Mouse (Mus musculus): ENCODE results near the gene Ptgfrn. TPM values are rescaled to one million over a fixed set of nuclear protein-coding genes. Genes with fewer than 3 reads are reported as not detected.

Ptgfrn gene
- polyA plus RNA-seq, 1 experiment from 2014 or later = 6.1 TPM

DNA sequence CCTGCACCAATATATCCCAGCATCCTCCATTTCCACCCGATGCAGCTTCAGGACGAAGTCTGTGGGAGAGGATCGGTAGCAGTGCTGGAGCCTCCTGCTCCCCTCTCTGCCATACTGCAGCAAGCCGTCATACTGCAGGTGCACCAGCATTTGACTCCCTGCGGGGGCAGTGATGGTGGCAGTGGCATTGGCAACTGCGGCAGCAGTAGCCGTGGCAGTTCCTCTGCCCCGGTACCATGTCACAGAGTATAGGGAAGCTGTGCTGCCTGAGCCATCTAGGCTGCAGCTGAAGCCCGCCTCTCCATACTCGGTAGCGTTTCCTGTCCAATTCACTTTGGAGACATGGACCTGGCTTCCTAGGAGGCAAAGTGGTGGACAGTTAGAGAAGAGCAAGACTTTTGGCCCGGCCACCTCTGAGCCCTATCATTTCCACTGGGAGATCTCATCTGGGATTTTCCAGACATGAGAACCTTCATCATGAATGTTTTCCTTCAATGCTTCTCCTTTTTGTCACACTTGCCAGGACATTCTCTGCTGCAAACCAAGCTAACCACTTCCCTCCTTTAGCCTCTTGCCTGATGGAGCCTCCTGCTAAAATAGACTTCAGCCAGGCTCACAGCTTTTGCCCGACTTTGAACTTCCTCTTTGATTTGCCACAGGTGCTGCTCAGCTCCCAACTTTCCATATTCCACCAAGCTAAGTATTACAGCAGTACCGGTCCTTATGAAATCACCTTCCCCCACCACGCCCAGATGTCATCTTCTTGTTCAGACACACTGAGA is 106.3 kb downstream of the Ptgfrn start:
- Histone ChIP-seq H3K36me3 (no peaks in the 10 kb centered on the region), H3K9ac (replicated peaks) (no peak overlapping the region), H3K27ac (no peak overlapping the region), H3K9me3 (no peaks in the 10 kb centered on the region), H3K27me3 (no peaks in the 10 kb centered on the region), H3K4me2 (no peak overlapping the region), H3K4me3 (replicated peaks) (no peak overlapping the region), H3K4me1 (replicated peaks) (0 out of 2 replicates have a peak, but pooled peaks cover 3% of the 10 kb centered on the region)
- ATAC-seq (ENCODE audit: insufficient number of reproducible peaks, insufficient read depth, low FRiP score, low TSS enrichment, low read depth) = no peak
- 85% methylated on average over 15 of the region's 15 CpGs for WGBS

DNA sequence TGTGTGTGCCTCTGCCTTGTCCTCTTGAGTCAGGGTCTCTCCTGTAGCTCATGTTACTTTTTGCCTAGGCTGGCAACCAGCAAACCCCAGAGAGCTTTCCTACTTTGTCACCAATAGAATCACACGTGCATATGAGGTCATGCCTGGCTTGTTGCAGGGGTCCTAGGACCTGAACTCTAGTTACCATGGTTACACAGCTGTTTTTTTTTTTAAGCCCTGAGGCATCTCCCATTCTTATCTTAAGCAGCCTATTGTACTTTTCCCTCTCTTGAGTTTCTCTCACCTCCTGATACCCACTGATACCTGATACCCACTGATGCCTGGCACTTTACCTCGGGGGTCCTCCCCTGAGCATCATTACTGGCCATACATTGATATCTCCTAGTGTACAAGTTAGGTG is 110.3 kb downstream of the Ptgfrn start:
- Histone ChIP-seq H3K36me3 (no peaks in the 10 kb centered on the region), H3K4me3 (replicated peaks) (no peak overlapping the region), H3K27ac (no peak overlapping the region), H3K4me1 (replicated peaks) (0 out of 2 replicates have a peak, but pooled peaks cover 4% of the 10 kb centered on the region), H3K27me3 (no peaks in the 10 kb centered on the region), H3K9ac (replicated peaks) (no peak overlapping the region), H3K9me3 (no peaks in the 10 kb centered on the region), H3K4me2 (no peak overlapping the region)
- no peak for ATAC-seq (ENCODE audit: insufficient number of reproducible peaks, insufficient read depth, low FRiP score, low TSS enrichment, low read depth)
- WGBS = 52% methylated on average over 2 of the region's 2 CpGs

DNA sequence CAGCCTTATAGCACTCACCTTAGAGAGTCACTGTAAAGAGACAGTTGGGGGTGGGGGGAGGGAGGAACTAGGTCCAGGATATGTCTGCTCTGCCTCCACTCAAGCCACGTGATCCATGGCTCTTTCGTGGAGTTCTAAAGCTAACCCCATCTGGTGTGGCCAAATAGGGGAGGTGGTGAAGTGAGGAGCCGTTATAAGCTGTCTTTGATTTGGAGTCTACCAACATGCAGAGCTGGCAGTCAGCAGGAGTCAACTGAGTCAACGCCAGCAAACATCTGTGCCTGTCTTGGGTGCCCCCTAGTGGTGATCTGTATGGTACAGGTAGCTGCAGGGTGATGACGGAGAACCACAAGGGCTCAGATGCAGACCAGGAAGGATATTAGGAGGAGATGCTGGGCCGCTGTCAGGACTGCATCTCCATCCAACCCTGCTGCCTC is 111.2 kb downstream of the Ptgfrn start:
- H3K4me2 ChIP-seq = no peak overlapping the region
- H3K27ac ChIP-seq = no peak overlapping the region
- no peak; the same call in 1 of the 2 replicates for ATAC-seq (ENCODE audit: insufficient number of reproducible peaks, insufficient read depth, low FRiP score, low TSS enrichment, low read depth)
- WGBS = 14% methylated on average over 6 of the region's 6 CpGs
- no peaks in the 10 kb centered on the region for H3K36me3 ChIP-seq
- no peaks in the 10 kb centered on the region for H3K27me3 ChIP-seq
- no peaks in the 10 kb centered on the region for H3K9me3 ChIP-seq
- 0 out of 2 replicates have a peak, but pooled peaks cover 4% of the 10 kb centered on the region for H3K4me1 ChIP-seq (replicated peaks)
- no peak overlapping the region for H3K9ac ChIP-seq (replicated peaks)
- no peak overlapping the region for H3K4me3 ChIP-seq (replicated peaks)

DNA sequence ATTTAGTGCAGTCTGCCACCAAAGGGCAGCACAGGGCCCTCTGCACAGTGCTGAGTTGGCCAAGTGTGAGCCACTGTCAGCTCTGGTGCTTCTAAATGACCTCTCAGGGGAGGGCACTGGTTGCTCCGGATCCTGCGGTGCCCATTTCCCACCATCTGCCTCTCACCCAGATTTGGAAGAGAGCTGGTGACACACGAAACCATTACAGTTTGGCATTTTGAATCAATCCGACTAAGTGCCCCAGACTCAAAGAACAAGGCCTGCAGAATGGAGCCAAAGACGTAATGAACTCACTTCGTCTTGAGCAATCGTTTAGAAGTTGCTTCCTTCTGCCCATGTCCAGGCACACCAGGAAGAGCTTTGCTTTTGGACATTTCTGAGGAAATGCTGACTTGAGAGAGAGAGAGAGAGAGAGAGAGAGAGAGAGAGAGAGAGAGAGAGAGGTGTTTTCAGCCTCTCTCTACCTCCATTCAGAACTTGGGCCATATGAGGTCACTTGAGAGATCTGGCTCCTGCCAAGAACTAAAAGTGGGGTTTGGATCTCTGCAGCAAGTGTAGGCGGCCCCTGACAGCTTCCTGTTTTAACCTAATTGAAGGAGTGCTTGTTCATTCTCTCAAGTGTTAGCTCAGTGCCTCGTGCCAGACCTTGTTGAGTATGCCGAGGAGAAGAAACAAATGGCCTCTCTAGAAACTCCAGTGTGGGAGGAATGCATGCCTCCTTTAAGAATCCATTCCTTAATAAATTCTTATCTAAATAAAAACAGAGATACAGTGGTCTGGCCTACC is 112.1 kb downstream of the Ptgfrn start:
- 74% methylated on average over 10 of the region's 10 CpGs for WGBS
- Histone ChIP-seq H3K4me1 (replicated peaks) (0 out of 2 replicates have a peak, but pooled peaks cover 4% of the 10 kb centered on the region), H3K9me3 (no peaks in the 10 kb centered on the region), H3K27me3 (no peaks in the 10 kb centered on the region), H3K36me3 (no peaks in the 10 kb centered on the region), H3K4me3 (replicated peaks) (no peak overlapping the region), H3K27ac (no peak overlapping the region), H3K4me2 (no peak overlapping the region), H3K9ac (replicated peaks) (no peak overlapping the region)
- ATAC-seq (ENCODE audit: insufficient number of reproducible peaks, insufficient read depth, low FRiP score, low TSS enrichment, low read depth) = no peak

DNA sequence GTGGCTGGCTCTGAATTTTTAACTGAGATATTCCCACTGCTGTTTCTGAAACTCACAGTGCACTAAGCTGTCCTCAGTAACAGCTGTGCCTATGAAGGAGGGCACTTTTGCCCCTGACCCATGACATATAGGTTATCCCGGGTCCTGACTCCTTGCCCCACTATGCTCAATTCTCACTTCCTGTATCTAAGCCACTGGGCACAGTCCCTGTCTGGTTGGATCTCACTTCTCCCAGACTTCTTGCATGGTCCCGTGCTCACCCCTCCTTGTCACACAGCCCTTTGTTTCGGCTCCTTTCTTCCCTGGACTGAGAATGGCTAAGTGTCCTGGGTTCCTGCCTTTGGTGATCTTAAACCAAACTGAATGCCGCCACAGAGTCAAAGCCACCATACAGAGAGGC is 115.8 kb downstream of the Ptgfrn start:
- Histone ChIP-seq H3K4me1 (replicated peaks) (0 out of 2 replicates have a peak, but pooled peaks cover 4% of the 10 kb centered on the region), H3K9ac (replicated peaks) (no peak overlapping the region), H3K36me3 (no peaks in the 10 kb centered on the region), H3K9me3 (no peaks in the 10 kb centered on the region), H3K4me3 (replicated peaks) (no peak overlapping the region), H3K27ac (no peak overlapping the region), H3K27me3 (no peaks in the 10 kb centered on the region), H3K4me2 (no peak overlapping the region)
- 87% methylated on average over 4 of the region's 4 CpGs for WGBS
- ATAC-seq (ENCODE audit: insufficient number of reproducible peaks, insufficient read depth, low FRiP score, low TSS enrichment, low read depth) = no peak

DNA sequence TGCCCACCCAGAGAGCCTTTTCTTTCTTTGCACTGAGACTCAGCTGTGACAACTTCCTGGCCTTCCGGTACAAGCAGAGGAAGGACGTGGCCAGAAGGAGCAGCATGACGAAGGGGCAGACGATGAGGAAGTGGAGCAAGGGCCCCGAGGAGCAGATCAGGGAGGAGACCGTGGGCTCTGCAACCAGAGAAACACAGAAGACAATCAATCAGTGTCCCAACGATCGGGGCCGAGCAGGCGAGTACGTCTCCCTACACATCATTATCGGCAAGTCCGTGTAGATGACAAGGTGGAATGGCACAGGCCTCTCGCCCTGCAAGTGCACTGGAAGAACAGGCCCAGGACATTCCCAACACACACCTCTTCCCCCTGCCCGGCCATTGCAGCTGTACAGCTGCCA is 116.4 kb downstream of the Ptgfrn start:
- WGBS = 54% methylated on average over 15 of the region's 15 CpGs
- Histone ChIP-seq H3K4me2 (no peak overlapping the region), H3K27me3 (no peaks in the 10 kb centered on the region), H3K27ac (no peak overlapping the region), H3K9ac (replicated peaks) (no peak overlapping the region), H3K4me1 (replicated peaks) (0 out of 2 replicates have a peak, but pooled peaks cover under 1% of the 10 kb centered on the region), H3K36me3 (no peaks in the 10 kb centered on the region), H3K9me3 (no peaks in the 10 kb centered on the region), H3K4me3 (replicated peaks) (no peak overlapping the region)
- no peak for ATAC-seq (ENCODE audit: insufficient number of reproducible peaks, insufficient read depth, low FRiP score, low TSS enrichment, low read depth)

DNA sequence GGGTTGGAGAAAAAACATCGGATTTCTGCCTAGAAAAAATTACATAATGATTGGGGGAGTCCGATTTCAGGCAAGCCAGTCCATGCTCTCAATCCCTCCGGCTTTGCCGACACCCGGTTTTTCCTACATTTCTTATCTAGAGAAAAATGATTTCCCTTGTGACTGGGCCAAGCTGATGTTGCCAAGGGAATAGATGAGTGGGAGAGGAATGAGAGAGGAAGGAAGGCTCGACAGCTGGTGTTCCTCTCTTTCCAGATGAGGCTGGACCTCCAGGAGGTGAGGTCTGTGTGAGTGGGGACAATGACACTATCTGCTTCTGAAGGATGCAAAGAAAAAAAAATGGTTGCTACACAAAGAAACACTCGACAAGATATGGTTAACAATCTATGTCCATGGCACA is 116.9 kb downstream of the Ptgfrn start:
- no peaks in the 10 kb centered on the region for H3K27me3 ChIP-seq
- no peaks in the 10 kb centered on the region for H3K9me3 ChIP-seq
- no peak overlapping the region for H3K4me3 ChIP-seq (replicated peaks)
- no peak for ATAC-seq (ENCODE audit: insufficient number of reproducible peaks, insufficient read depth, low FRiP score, low TSS enrichment, low read depth)
- 81% methylated on average over 7 of the region's 7 CpGs for WGBS
- no peaks in the 10 kb centered on the region for H3K4me1 ChIP-seq (replicated peaks)
- no peak overlapping the region for H3K27ac ChIP-seq
- no peaks in the 10 kb centered on the region for H3K36me3 ChIP-seq
- no peak overlapping the region for H3K4me2 ChIP-seq
- no peak overlapping the region for H3K9ac ChIP-seq (replicated peaks)

Other genes starting within 250 kb of the Ptgfrn start
- gene Trim45, start 188.1 kb downstream of the Ptgfrn start, polyA plus RNA-seq (2016; fragmentation: Nextera tagmentation; extraction: Ambion mirVana) = 7.3 and 8.8 TPM in 2 replicates
- gene Ttf2, start 140.6 kb downstream of the Ptgfrn start, polyA plus RNA-seq (2016; fragmentation: Nextera tagmentation; extraction: Ambion mirVana) = 24.2 and 25.5 TPM in 2 replicates
- gene Cd101, start 80.7 kb downstream of the Ptgfrn start, polyA plus RNA-seq (2016; fragmentation: Nextera tagmentation; extraction: Ambion mirVana) = 0.08 TPM in 1 of 2 replicates, not detected in the other
- not detected in 2 replicates for gene Cd2, start 177.7 kb upstream of the Ptgfrn start, polyA plus RNA-seq (2016; fragmentation: Nextera tagmentation; extraction: Ambion mirVana)

All from limb, embryonic 12.5 days (tissue).